Mouse (Mus musculus) liver, postnatal 0 days (tissue): ENCODE results near the gene Zbtb1. TPM values are rescaled to one million over a fixed set of nuclear protein-coding genes. Genes with fewer than 3 reads are reported as not detected.
A peak's percentile ranks its signal among the peaks of the same experiment; 100 is the strongest.

Experiments used
- ATAC-seq: fragments of 200-750 bp; cut with Nextera tagmentation; 2 replicates; pipeline ENCODE4 v1.8.0; 2017; ENCODE audit warnings: mild to moderate bottlenecking, moderate library complexity
- DNase-seq: peaks from one replicate; pipeline ENCODE4 v3.0.0-alpha.2; 2016
- H3K27ac ChIP-seq: fragments of 300-500 bp; sonication (generic); 2 replicates; pipeline ENCODE4 v1.5.1; 2014; ENCODE audit warnings: antibody characterized with exemption, moderate library complexity, mild to moderate bottlenecking, low read depth
- H3K27me3 ChIP-seq: fragments of 300-500 bp; sonication (generic); 2 replicates; pipeline ENCODE4 v1.6.1; 2014; ENCODE audit warnings: low read length, control low read depth, mixed read lengths; ENCODE audit not compliant: insufficient read depth
- H3K36me3 ChIP-seq: fragments of 300-500 bp; sonication (generic); replicated peaks from 2 replicates; pipeline ENCODE4 v1.6.1; 2014; ENCODE audit warnings: mild to moderate bottlenecking, control low read depth, low read length, moderate library complexity, mixed read lengths; ENCODE audit not compliant: insufficient read depth
- H3K4me1 ChIP-seq: fragments of 300-500 bp; sonication (generic); 2 replicates; pipeline ENCODE4 v1.6.1; 2014; ENCODE audit warnings: antibody characterized with exemption, mild to moderate bottlenecking, control low read depth; ENCODE audit not compliant: insufficient read depth
- H3K4me2 ChIP-seq: fragments of 300-500 bp; sonication (generic); 2 replicates; pipeline ENCODE4 v1.6.1; 2014; ENCODE audit warnings: low read depth, mild to moderate bottlenecking, low read length, moderate library complexity, mixed read lengths
- H3K4me3 ChIP-seq: fragments of 300-500 bp; sonication (generic); 2 replicates; pipeline ENCODE4 v1.5.1; 2014; ENCODE audit warnings: low read depth, low read length
- H3K9ac ChIP-seq: fragments of 300-500 bp; sonication (generic); replicated peaks from 2 replicates; pipeline ENCODE4 v1.6.1; 2014; ENCODE audit warnings: mild to moderate bottlenecking, moderate library complexity
- H3K9me3 ChIP-seq: fragments of 300-500 bp; sonication (generic); 2 replicates; pipeline ENCODE4 v1.6.1; 2016; ENCODE audit warnings: mild to moderate bottlenecking, control low read depth, low read length, mixed read lengths
- CTCF ChIP-seq: sonication (generic); IDR thresholded peaks from 2 replicates; pipeline ENCODE4 v1.5.1; 2016; ENCODE audit warnings: antibody characterized with exemption, low read depth
- EP300 ChIP-seq: IDR thresholded peaks from 2 replicates; pipeline ENCODE4 v1.6.1; 2016; ENCODE audit warnings: antibody characterized with exemption, low read depth, mild to moderate bottlenecking
- WGBS: fragments of 180-500 bp; shearing (Covaris S2); extraction: QIAGEN DNeasy Blood & Tissue Kit; methylation state at CpG from one replicate; pipeline ENCODE4 v1.1.7; 2014; ENCODE audit not compliant: insufficient replicate concordance; 5-methylcytosine and 5-hydroxymethylcytosine counted together
- polyA plus RNA-seq: library from polyadenylated mRNA; unstranded; fragments of >200 nt; fragmentation: Nextera tagmentation; extraction: Ambion mirVana; gene quantifications from 2 replicates; pipeline ENCODE4 v1.2.1, GENCODE M21; 2015

Zbtb1 gene
- polyA plus RNA-seq, 1 experiment from 2014 or later = 2.6 TPM

DNA sequence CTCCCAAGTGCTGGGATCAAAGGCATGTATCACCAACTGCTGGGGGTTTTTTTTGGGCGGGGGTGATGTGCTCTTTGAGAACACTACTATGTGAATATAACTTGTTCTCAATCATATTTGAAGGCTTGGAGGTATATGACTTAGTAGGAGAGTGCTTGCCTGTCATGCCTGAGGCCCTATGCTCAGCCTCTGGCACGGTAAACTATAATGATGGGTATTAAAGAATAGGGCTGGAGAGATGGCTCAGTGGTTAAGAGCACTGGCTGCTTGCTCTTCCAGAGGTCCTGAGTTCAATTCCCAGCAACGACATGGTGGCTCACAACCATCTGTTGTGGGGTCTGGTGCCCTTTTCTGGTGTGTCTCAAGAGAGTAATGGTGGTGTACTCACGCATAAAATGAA is 4.8 kb downstream of the Zbtb1 start:
- WGBS = 81% methylated on average over 4 of the region's 4 CpGs
- TF ChIP-seq EP300 (no peak), CTCF (no peak)
- H3K9ac ChIP-seq = no peak overlapping the region

DNA sequence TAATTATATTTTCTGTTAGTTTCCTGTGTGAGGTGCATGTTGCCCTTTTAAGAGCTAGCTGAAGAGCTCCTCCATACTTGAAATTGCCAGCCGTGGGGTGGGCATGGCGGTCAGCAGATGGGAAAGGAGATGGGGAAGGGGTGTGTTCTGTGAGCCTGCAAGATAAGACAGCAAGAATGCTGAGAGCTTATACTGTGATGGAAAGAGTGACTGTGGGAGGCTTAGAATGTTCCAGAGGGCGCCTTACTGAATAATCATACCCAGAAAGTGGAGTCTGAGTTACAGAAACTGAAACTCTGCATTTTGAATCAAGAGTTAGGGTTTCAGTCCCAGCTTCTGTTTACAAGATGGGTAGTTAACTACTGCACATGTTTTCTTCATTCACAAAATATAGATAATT is 5.4 kb downstream of the Zbtb1 start:
- Histone ChIP-seq H3K9me3 (no peaks in the 10 kb centered on the region), H3K4me3 (no peak overlapping the region), H3K4me2 (peak overlapping the region; percentile 45), H3K27me3 (no peaks in the 10 kb centered on the region), H3K4me1 (peaks cover 41% of the 10 kb centered on the region), H3K27ac (peak overlapping the region; percentile 0; the same call in 1 of the 2 replicates), H3K9ac (0 out of 2 replicates have a peak overlapping the region, but pooled peaks have one; percentile 32), H3K36me3 (peaks cover 3% of the 10 kb centered on the region; the same call in 1 of the 2 replicates)
- 47% methylated on average over 3 of the region's 3 CpGs for WGBS
- DNase-seq = no peak
- ATAC-seq = peak; percentile 11; the same call in 1 of the 2 replicates
- TF ChIP-seq EP300 (peak; percentile 64), CTCF (no peak)

More for the DNA sequence above, 4.8 kb downstream of the Zbtb1 start:
- Histone ChIP-seq H3K4me3 (no peak overlapping the region), H3K27ac (no peak overlapping the region; the same call in 1 of the 2 replicates), H3K9me3 (no peaks in the 10 kb centered on the region), H3K36me3 (no peaks in the 10 kb centered on the region), H3K27me3 (no peaks in the 10 kb centered on the region), H3K4me2 (no peak overlapping the region), H3K4me1 (peaks cover 39% of the 10 kb centered on the region)
- DNase-seq = no peak
- ATAC-seq = no peak

DNA sequence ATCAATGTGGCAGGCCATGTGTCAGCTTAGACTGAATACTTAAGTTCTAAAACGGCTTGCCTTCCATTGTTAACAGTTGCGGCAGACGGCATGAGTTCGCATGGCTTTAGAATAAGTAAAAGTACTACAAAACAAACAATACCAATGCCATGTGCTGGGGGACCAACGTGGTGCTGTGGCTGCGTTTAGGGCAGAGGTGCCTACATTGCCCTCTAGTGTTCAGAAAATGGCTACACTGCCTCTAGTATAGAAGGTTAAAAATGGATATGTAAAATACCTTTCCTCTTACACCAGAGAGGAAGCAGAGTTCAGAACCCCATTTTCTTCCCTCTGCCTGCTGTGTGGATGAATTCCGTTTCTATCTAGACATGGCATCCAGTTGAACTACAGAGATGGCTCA is 6.6 kb downstream of the Zbtb1 start:
- peaks cover 45% of the 10 kb centered on the region for H3K4me1 ChIP-seq
- peak; percentile 42 for DNase-seq
- WGBS = 24% methylated on average over 7 of the region's 7 CpGs
- H3K4me2 ChIP-seq = peak overlapping the region; percentile 8; the same call in 1 of the 2 replicates
- TF ChIP-seq CTCF (peak; percentile 87), EP300 (no peak)
- H3K4me3 ChIP-seq = no peak overlapping the region
- H3K36me3 ChIP-seq = peaks cover 3% of the 10 kb centered on the region; the same call in 1 of the 2 replicates
- H3K9me3 ChIP-seq = no peaks in the 10 kb centered on the region
- ATAC-seq = peak; percentile 59
- peak overlapping the region; percentile 45; the same call in 1 of the 2 replicates for H3K27ac ChIP-seq
- no peaks in the 10 kb centered on the region for H3K27me3 ChIP-seq
- H3K9ac ChIP-seq = no peak overlapping the region

DNA sequence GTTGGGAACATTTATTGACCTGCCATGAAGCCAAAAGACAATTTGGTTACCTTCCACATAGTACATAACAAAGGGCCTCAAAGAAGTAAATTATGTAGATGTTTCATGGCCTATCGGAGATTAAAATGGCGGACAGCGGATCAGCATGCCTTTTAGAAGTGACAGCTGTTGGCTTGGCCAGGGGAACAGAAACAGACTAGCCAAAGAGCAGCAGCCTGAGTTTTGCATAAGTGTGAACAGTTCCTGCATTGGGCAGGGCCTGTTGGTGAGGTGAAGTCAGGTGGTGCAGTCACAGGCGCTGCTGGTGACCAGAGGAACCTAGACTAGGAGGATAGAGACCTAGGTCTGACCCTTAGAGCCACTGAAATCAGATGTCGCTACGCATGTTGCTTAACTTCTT is 7.0 kb downstream of the Zbtb1 start:
- no peak overlapping the region for H3K4me3 ChIP-seq
- no peak overlapping the region for H3K9ac ChIP-seq
- H3K27ac ChIP-seq = peak overlapping the region; percentile 45; the same call in 1 of the 2 replicates
- H3K4me1 ChIP-seq = peaks cover 44% of the 10 kb centered on the region
- no peak for TF ChIP-seq CTCF
- no peak for TF ChIP-seq EP300
- H3K27me3 ChIP-seq = no peaks in the 10 kb centered on the region
- H3K36me3 ChIP-seq = peaks cover 3% of the 10 kb centered on the region; the same call in 1 of the 2 replicates
- H3K9me3 ChIP-seq = no peaks in the 10 kb centered on the region
- peak overlapping the region; percentile 8; the same call in 1 of the 2 replicates for H3K4me2 ChIP-seq
- DNase-seq (no peak), ATAC-seq (peak; percentile 33; the same call in 1 of the 2 replicates)
- WGBS = 85% methylated on average over 6 of the region's 6 CpGs

DNA sequence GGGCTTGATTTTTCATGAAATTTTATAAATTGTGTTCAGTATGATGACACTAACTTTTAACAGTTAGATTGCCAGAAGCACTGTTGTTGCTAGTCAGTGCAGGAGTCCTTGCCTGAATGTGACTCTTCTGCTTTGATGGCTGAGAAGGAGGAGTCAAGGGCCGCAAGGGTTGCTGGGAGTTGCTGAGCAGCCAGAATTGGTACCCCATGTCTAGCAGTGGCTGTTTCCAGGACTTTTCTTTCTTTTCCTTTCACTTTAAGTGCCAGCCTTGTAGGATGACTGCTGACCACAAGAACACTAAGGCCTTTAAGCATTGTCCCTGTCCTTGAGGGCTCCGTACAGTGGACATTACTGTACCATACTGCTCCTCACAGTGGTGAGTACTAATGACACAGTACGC is 7.7 kb downstream of the Zbtb1 start:
- Histone ChIP-seq H3K4me3 (no peak overlapping the region), H3K9ac (no peak overlapping the region), H3K27me3 (no peaks in the 10 kb centered on the region), H3K27ac (0 out of 2 replicates have a peak overlapping the region, but pooled peaks have one; percentile 45), H3K36me3 (peaks cover 3% of the 10 kb centered on the region; the same call in 1 of the 2 replicates), H3K4me2 (no peak overlapping the region), H3K4me1 (peaks cover 37% of the 10 kb centered on the region), H3K9me3 (no peaks in the 10 kb centered on the region)
- WGBS = 86% methylated on average over 3 of the region's 3 CpGs
- TF ChIP-seq CTCF (no peak), EP300 (no peak)
- ATAC-seq (no peak), DNase-seq (no peak)

DNA sequence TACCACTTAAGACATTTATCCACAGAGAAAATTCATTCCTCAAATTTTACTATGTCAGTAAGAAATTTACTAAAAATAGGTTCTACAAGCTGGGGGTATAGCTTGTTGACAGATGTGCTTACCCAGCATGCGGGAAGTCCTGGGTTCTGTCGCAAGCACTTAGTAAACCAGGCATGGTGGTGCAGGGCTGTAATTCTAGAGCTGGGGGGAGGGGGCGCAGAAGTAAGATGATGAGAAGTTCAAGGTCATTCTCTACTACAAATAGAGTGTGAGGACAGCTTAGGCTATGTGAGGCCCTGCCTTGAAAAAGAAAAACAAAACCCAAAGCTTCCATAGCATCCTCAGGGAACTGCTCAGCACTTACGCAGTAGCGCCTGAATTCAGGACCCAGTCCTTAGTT is 8.5 kb downstream of the Zbtb1 start:
- ATAC-seq (no peak), DNase-seq (no peak)
- H3K9me3 ChIP-seq = no peaks in the 10 kb centered on the region
- H3K9ac ChIP-seq = no peak overlapping the region
- TF ChIP-seq CTCF (no peak), EP300 (no peak)
- H3K4me2 ChIP-seq = no peak overlapping the region
- H3K4me3 ChIP-seq = no peak overlapping the region
- peaks cover 3% of the 10 kb centered on the region; the same call in 1 of the 2 replicates for H3K36me3 ChIP-seq
- H3K27ac ChIP-seq = no peak overlapping the region
- H3K27me3 ChIP-seq = no peaks in the 10 kb centered on the region
- peaks cover 33% of the 10 kb centered on the region for H3K4me1 ChIP-seq
- WGBS = 70% methylated on average over 5 of the region's 5 CpGs
